Mouse (Mus musculus) neural tube, embryonic 14.5 days (tissue): Measurements from ENCODE around the gene Poc1b. TPM values are rescaled to one million over a fixed set of nuclear protein-coding genes. Genes with fewer than 3 reads are reported as not detected.

Experiments used
- ATAC-seq: fragments of 200-750 bp; cut with Nextera tagmentation; 2 replicates; pipeline ENCODE4 v1.8.0; 2017; ENCODE audit warnings: low read depth, mild to moderate bottlenecking, moderate TSS enrichment, moderate library complexity
- H3K27ac ChIP-seq: fragments of 300-500 bp; sonication (generic); 2 replicates; pipeline ENCODE4 v1.5.1; 2014; ENCODE audit warnings: low read depth, mild to moderate bottlenecking, control low read depth, low read length, moderate library complexity, mixed read lengths
- H3K27me3 ChIP-seq: fragments of 300-500 bp; sonication (generic); 2 replicates; pipeline ENCODE4 v1.6.1; 2014; ENCODE audit warnings: low read length; ENCODE audit not compliant: control insufficient read depth, insufficient read depth
- H3K36me3 ChIP-seq: fragments of 300-500 bp; sonication (generic); 2 replicates; pipeline ENCODE4 v1.6.1; 2014; ENCODE audit warnings: low read length, mixed read lengths; ENCODE audit not compliant: control insufficient read depth, insufficient read depth
- H3K4me1 ChIP-seq: fragments of 300-500 bp; sonication (generic); 2 replicates; pipeline ENCODE4 v1.6.1; 2014; ENCODE audit warnings: low read length; ENCODE audit not compliant: control insufficient read depth, insufficient read depth
- H3K4me2 ChIP-seq: fragments of 300-500 bp; sonication (generic); 2 replicates; pipeline ENCODE4 v1.6.1; 2014; ENCODE audit warnings: mild to moderate bottlenecking, low read depth, low read length, control low read depth
- H3K4me3 ChIP-seq: fragments of 300-500 bp; sonication (generic); 2 replicates; pipeline ENCODE4 v1.5.1; 2014; ENCODE audit warnings: low read depth, low read length, control low read depth, mixed read lengths
- H3K9ac ChIP-seq: fragments of 300-500 bp; sonication (generic); replicated peaks from 2 replicates; pipeline ENCODE4 v1.6.1; 2014; ENCODE audit warnings: low read depth, mild to moderate bottlenecking, control low read depth, low read length, mixed read lengths
- H3K9me3 ChIP-seq: fragments of 300-500 bp; sonication (generic); 2 replicates; pipeline ENCODE4 v1.6.1; 2016; ENCODE audit warnings: low read length; ENCODE audit not compliant: control insufficient read depth
- WGBS: fragments of 180-500 bp; shearing (Covaris S2); extraction: QIAGEN DNeasy Blood & Tissue Kit; methylation state at CpG from one replicate; pipeline ENCODE4 v1.1.7; 2014; 5-methylcytosine and 5-hydroxymethylcytosine counted together
- polyA plus RNA-seq: library from polyadenylated mRNA; unstranded; fragments of >200 nt; fragmentation: Nextera tagmentation; extraction: Ambion mirVana; gene quantifications from 2 replicates; pipeline ENCODE4 v1.2.1, GENCODE M21; 2014

The Poc1b gene
- polyA plus RNA-seq, 1 experiment from 2014 or later: 13.8 TPM

GRCm38 (mm10) chr10:99169765-99170129, 62.9 kb downstream of the Poc1b start:
- Histone ChIP-seq H3K27ac (no peak overlapping the region), H3K27me3 (no peaks in the 10 kb centered on the region), H3K9me3 (no peaks in the 10 kb centered on the region), H3K9ac (no peak overlapping the region), H3K4me2 (no peak overlapping the region), H3K4me1 (peaks cover 2% of the 10 kb centered on the region; the same call in 1 of the 2 replicates), H3K4me3 (no peak overlapping the region), H3K36me3 (no peaks in the 10 kb centered on the region)
- no peak for ATAC-seq
- WGBS: 82% methylated on average over 5 of the region's 5 CpGs

- 9% methylated on average over 12 of the region's 12 CpGs for WGBS
- no peak overlapping the region; the same call in 1 of the 2 replicates for H3K27ac ChIP-seq
- ATAC-seq: peak; percentile 82
- no peak overlapping the region for H3K9ac ChIP-seq
- no peaks in the 10 kb centered on the region for H3K27me3 ChIP-seq
- peaks cover 2% of the 10 kb centered on the region; the same call in 1 of the 2 replicates for H3K4me1 ChIP-seq
- H3K4me3 ChIP-seq: no peak overlapping the region
- no peaks in the 10 kb centered on the region for H3K9me3 ChIP-seq
- H3K36me3 ChIP-seq: no peaks in the 10 kb centered on the region
- no peak overlapping the region for H3K4me2 ChIP-seq
Measured at GRCm38 (mm10) chr10:99171961-99172497, 65.2 kb downstream of the Poc1b start.

- Histone ChIP-seq H3K4me2 (no peak overlapping the region), H3K9ac (no peak overlapping the region), H3K27ac (no peak overlapping the region; the same call in 1 of the 2 replicates), H3K4me1 (peaks cover 2% of the 10 kb centered on the region; the same call in 1 of the 2 replicates), H3K9me3 (no peaks in the 10 kb centered on the region), H3K36me3 (no peaks in the 10 kb centered on the region), H3K27me3 (no peaks in the 10 kb centered on the region), H3K4me3 (no peak overlapping the region)
- ATAC-seq: no peak
- WGBS: 37% methylated on average over 7 of the region's 7 CpGs
Measured at GRCm38 (mm10) chr10:99172906-99173507, 66.2 kb downstream of the Poc1b start.

- ATAC-seq: no peak
- H3K4me1 ChIP-seq: no peaks in the 10 kb centered on the region
- no peak overlapping the region for H3K9ac ChIP-seq
- no peak overlapping the region for H3K4me2 ChIP-seq
- H3K9me3 ChIP-seq: no peaks in the 10 kb centered on the region
- H3K27ac ChIP-seq: no peak overlapping the region
- H3K36me3 ChIP-seq: no peaks in the 10 kb centered on the region
- H3K4me3 ChIP-seq: no peak overlapping the region
- H3K27me3 ChIP-seq: no peaks in the 10 kb centered on the region
- 63% methylated on average over 9 of the region's 9 CpGs for WGBS
Measured at GRCm38 (mm10) chr10:99176911-99177310, 70.1 kb downstream of the Poc1b start.

- Histone ChIP-seq H3K4me1 (no peaks in the 10 kb centered on the region), H3K9ac (no peak overlapping the region), H3K36me3 (no peaks in the 10 kb centered on the region), H3K4me3 (no peak overlapping the region), H3K27me3 (no peaks in the 10 kb centered on the region), H3K9me3 (no peaks in the 10 kb centered on the region), H3K4me2 (no peak overlapping the region), H3K27ac (no peak overlapping the region)
- no peak for ATAC-seq
- WGBS: 100% methylated on average over 2 of the region's 2 CpGs
Measured at GRCm38 (mm10) chr10:99178118-99178517, 71.3 kb downstream of the Poc1b start.

GRCm38 (mm10) chr10:99179122-99179521, 72.3 kb downstream of the Poc1b start:
- H3K4me2 ChIP-seq: no peak overlapping the region
- no peak for ATAC-seq
- no peaks in the 10 kb centered on the region for H3K9me3 ChIP-seq
- no peaks in the 10 kb centered on the region for H3K4me1 ChIP-seq
- no peaks in the 10 kb centered on the region for H3K27me3 ChIP-seq
- no peak overlapping the region for H3K4me3 ChIP-seq
- no peak overlapping the region for H3K9ac ChIP-seq
- H3K36me3 ChIP-seq: no peaks in the 10 kb centered on the region
- 89% methylated on average over 5 of the region's 5 CpGs for WGBS
- no peak overlapping the region for H3K27ac ChIP-seq

GRCm38 (mm10) chr10:99179566-99179965, 72.7 kb downstream of the Poc1b start:
- H3K9me3 ChIP-seq: no peaks in the 10 kb centered on the region
- ATAC-seq: no peak
- H3K4me1 ChIP-seq: no peaks in the 10 kb centered on the region
- H3K27me3 ChIP-seq: no peaks in the 10 kb centered on the region
- H3K36me3 ChIP-seq: no peaks in the 10 kb centered on the region
- no peak overlapping the region for H3K9ac ChIP-seq
- H3K4me2 ChIP-seq: no peak overlapping the region
- H3K4me3 ChIP-seq: no peak overlapping the region
- 95% methylated on average over 4 of the region's 4 CpGs for WGBS
- H3K27ac ChIP-seq: no peak overlapping the region

GRCm38 (mm10) chr10:99181497-99181896, 74.7 kb downstream of the Poc1b start:
- Histone ChIP-seq H3K9ac (no peak overlapping the region), H3K4me1 (no peaks in the 10 kb centered on the region), H3K9me3 (no peaks in the 10 kb centered on the region), H3K4me2 (no peak overlapping the region), H3K27me3 (no peaks in the 10 kb centered on the region), H3K27ac (no peak overlapping the region), H3K4me3 (no peak overlapping the region), H3K36me3 (no peaks in the 10 kb centered on the region)
- ATAC-seq: no peak
- 93% methylated on average over 8 of the region's 8 CpGs for WGBS

GRCm38 (mm10) chr10:99182107-99182506, 75.3 kb downstream of the Poc1b start:
- Histone ChIP-seq H3K27me3 (no peaks in the 10 kb centered on the region), H3K36me3 (no peaks in the 10 kb centered on the region), H3K9ac (no peak overlapping the region), H3K27ac (no peak overlapping the region), H3K4me2 (no peak overlapping the region), H3K9me3 (no peaks in the 10 kb centered on the region), H3K4me1 (no peaks in the 10 kb centered on the region), H3K4me3 (no peak overlapping the region)
- 89% methylated on average over 5 of the region's 5 CpGs for WGBS
- no peak for ATAC-seq
